Mouse (Mus musculus): ENCODE measurements around the gene Azin2. TPM values are rescaled to one million over a fixed set of nuclear protein-coding genes. Genes with fewer than 3 reads are reported as not detected.

Gene Azin2
- 25.9 and 28.3 TPM in 2 replicates for polyA plus RNA-seq (2012; rRNA removed)

DNA sequence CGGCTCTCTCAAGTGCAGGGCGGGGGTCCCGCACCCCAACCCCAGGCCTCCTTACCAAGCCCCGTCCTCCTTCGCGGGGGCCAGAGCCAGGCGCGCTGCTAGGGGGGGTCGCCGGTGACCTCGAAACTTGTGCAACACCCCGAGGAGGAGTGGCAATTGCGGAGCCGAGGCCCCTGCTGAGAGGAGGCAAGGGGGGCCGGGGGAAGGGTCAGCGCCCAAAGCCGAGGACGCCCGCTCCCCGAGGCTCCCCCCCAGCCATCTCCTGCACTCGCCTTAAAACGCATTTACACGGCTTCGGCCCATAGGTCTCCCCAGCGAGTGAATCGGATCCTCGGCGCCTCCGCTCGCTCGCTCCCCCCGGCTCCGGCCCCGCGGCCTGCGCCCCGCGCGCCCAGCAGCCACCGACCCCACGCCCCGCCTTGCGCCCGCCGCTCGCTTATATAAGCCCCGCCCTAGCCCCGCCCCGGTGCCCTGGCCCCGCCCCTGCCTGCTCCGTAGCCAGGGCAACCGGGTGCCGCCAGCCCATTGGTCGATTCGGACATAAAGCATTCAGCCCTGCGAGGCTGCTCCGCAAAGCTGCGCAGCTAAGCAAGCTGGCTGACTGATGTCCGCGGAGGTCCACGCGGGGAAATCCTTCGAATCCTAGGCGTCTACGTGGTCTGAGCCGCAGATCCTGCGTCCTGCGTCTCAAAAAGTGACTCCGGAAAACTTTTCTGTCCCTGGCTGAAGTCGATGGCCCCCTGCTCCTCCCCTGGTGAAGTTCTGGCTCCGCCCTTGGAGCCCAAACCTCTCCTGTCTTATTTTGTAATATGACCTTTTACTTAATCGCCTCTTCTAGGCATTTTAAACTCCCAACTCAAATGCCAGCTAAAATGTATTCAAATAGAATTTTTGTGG is at the start of gene Azin2:
Azin2 (minus strand) TSS at position 414 of the 897 bp plus-strand sequence.
- DNase-seq (ENCODE audit: low read depth), result no peak

DNA sequence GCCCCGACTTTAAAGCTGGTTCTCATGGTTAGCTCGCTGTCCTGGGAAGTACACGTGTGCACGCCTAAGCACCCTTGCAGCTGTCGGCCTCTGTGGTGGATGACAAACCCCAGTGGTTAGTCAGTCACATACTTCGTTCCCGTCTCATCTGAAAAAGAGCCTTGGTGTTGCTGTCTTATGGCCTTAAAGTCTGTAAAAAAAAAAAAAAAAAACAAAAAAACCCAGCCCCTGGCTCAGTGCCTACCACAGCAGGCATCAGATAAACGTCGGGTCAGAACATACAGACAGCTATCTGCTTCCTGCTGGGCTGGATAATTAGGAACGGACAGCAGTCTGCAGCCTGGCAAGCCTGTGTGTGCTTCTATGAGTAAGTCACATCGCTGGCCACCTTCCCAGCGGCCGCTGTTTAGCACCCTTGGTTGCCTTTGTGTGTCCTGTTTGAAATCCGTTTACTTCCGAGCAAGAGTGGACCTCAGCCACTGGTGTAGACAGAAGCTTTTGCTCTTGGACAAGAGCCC is 49.4 kb upstream of the Azin2 start:
- DNase-seq (ENCODE audit: low read depth), result no peak

DNA sequence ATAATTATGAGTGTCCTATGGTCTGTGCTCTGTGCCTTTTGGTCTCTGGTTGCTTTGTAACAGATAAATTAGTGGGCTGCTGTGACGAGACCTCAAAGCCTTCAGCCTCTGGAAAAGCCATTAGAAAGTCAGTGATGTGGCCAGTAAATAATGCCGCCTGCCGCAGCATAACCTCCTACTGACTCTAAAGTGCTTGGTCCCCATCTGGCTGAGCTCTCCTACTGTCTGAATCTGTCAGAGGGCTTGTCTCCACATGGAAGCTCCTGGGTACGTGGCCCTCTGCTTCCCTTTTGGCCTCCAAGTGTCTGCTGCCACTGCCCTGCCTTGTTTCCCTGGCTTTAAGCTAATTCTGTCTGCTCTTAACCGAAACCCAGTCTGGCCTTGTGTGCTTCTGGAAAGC is 47.3 kb upstream of the Azin2 start:
- DNase-seq (ENCODE audit: low read depth), result no peak

DNA sequence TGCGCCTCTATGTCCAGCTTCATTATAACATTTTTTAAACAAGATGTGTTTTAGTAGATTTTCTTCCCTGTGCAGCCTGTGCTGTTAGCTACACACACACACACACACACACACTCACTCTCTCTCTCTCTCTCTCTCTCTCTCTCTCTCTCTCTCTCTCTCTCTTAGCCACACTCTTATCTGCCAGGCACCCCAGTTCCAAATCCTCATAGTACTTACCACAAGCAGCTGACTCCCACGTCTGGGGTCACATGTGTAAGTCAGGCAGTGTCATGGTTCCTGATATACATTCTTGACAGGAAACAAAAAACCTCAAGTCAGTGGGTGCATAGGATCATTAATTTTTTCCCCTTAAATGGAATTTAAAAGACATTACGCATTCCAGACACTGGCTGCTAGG is 46.4 kb upstream of the Azin2 start:
- DNase-seq (ENCODE audit: low read depth), result no peak

DNA sequence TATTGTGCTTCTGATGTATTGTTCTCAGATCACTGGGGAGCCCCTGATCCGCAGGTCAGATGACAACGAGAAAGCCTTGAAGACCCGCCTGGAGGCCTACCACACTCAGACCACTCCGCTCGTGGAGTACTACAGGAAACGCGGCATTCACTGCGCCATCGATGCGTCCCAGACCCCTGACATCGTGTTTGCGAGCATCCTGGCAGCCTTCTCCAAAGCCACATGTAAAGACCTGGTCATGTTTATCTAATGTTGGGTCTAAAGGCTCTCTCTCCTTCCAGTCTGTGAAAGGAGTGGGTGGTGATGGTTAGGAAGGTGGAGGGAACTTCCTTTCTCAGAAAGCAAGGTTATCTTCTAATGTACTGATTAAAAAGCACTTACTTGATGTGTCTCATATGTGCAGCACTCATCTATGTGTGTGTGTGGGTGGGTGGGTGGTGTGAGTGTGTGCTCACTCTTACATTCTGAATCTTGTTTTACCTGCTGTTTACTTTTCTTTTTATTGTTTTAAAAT is 45.8 kb upstream of the Azin2 start:
- no peak for DNase-seq (ENCODE audit: low read depth)

DNA sequence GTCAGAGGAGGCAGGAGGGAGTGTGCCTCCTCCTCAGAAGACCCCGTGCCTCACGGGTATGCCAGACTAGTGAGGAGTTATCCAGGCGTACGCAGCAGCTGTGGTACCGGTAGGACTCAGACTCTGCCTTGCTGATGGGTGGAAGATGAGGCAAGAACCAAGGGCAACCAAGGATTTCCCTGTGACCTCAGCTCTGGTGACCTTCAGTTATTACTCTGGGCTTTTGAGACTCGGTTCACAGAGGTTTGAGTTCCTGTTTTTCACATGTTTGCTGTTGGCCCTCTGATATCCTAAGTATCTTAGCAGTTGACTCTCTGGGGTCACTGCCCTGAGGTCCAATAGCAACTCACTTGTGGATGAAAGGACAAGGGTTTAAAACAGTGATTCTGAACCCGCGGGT is 41.5 kb upstream of the Azin2 start:
- no peak for DNase-seq (ENCODE audit: low read depth)

DNA sequence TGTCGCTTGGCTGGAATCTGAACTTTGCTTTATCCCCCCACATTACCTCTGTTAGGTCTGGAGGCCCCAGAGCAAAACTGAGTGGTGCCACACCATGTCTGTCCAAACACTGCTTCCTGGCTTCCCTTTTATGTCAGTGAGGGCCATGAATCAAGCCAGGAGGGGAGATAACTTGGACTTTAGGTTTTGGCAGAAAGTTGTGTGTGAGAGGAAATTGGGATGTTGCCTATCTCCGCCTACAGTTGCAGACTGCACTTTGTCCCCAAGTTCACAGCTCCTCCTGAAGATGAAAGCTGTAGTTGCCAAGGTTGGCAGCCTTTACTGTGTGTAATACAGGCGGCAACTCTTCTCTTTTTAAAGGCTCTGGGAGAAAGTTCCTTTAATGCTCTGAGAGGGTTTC is 38.5 kb upstream of the Azin2 start:
- DNase-seq (ENCODE audit: low read depth), result no peak

DNA sequence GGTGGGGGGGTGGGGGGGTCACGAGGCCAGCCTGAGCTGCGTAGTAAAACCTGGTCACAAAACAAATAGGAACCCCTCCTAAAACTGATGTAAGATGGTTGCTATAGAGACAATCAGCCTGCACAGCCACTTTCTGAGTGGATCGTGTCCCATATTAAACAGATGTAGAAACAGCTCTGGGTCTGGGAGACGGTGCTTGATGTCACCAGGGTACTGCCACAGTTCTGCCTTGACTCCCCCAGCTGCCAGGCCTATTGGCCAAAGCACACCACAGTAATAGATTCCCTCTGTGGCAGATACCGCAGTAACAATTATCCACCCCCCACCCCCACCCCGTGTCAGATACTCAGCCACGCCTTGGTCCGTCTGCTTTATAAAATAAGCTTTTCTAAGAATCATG is 36.2 kb upstream of the Azin2 start:
- DNase-seq (ENCODE audit: low read depth), result no peak

DNA sequence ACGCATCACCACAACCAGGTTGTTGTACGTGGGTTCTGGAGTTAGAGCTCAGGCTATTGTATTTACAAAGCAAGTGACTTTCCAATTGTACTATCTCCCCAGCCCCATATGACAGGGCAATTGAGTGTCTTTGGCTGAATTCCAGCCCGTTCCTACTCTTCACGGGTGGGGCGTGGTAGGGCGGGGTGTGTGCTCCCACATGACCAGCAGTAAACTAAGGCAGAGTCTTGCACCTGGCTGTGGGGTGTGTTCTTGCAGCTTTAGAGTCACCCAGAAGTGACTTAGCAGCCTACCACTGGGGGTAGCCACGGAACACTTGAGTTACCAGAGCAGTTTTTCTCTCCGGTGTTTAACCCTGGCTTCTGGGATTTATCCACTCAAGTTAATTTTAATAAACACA is 35.0 kb upstream of the Azin2 start:
- no peak for DNase-seq (ENCODE audit: low read depth)

DNA sequence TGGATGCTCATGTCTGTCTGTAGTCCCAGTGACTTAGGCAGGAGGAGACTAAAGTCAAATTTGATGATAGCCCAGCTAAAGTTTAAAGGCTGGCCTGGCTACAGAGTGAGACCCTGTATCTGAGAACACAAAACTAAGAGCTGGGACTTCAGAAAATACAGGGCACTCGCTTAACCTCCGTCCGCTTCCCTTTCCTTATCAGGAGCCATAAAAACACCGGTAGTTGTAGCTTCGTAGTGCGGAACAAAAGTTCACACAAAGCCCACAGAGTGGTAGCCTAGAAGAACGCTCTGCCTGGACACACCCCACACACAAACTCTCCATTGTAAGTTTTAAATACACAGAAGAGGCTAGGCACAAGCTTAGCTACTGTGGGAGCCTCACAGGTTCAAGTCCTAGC is 33.0 kb upstream of the Azin2 start:
- no peak for DNase-seq (ENCODE audit: low read depth)

DNA sequence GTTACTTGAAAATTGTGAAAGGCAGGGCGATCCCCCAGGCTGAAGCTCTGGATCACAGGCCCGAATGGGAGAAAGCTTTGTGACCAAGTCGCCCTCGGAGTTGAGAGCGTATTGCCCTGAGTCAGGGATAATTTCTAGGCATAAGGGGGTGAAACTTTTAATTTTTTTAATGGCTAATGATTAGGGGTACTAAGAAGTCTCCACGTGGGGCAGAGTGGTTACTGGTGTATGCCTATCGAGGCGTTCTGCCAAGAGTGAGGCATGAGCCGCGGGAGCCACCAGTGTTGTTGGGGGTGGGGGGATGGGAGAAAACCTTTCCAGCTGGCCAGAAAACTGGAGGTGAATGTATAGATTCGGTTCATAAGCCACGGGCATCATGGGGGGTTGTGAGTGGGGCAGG is 31.4 kb upstream of the Azin2 start:
- DNase-seq (ENCODE audit: low read depth), result no peak

DNA sequence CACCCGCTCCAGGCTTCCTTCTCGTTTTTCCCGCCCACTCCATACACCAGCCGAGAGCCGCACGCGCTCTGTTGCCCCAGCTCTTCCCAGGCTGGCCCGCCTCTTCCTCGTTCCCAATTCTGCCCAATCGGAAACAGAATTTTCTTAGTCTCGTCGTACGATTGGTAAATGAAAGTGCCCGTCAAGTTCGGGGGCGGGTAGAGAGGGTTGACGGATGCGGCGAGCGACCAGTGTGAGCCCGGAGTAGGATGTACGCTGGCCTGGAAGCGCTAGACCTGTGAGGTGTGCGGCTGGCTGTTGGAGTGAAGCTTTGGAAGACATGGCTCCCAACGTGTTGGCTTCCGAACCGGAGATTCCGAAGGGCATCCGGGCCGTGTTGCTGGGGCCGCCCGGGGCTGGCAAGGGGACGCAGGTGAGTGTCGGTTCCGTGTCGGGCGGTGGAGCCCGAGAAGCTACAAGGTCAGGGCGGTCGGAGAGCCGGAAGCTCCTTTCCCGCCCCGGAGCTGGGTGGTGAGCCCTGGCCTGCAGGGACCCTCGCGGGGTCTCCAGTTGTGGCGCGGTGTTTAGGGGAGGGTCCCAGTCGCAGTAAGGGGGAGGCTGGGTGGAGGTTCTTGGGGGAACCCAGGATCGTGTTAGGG is 30.9 kb upstream of the Azin2 start:
- DNase-seq (ENCODE audit: low read depth), result peak; percentile 97

DNA sequence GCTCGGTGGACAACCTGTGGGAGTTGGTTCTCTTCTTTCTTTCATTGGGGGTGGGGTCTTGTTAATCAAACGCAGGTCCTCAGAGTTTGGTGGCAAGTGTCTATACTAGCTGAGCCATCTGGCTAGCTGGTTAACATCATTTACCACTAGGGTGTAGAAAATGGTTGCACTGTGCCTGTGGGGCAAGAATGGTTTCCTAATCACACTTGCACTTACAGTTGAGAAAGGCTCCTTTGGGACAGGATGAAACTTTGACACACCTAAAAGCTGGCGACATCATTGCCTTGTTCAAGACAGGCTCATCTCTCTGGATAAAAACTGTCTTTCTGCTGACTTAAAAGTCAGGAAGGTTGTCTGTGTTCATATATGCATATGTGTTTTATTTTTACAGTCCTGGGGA is 29.9 kb upstream of the Azin2 start:
- no peak for DNase-seq (ENCODE audit: low read depth)

DNA sequence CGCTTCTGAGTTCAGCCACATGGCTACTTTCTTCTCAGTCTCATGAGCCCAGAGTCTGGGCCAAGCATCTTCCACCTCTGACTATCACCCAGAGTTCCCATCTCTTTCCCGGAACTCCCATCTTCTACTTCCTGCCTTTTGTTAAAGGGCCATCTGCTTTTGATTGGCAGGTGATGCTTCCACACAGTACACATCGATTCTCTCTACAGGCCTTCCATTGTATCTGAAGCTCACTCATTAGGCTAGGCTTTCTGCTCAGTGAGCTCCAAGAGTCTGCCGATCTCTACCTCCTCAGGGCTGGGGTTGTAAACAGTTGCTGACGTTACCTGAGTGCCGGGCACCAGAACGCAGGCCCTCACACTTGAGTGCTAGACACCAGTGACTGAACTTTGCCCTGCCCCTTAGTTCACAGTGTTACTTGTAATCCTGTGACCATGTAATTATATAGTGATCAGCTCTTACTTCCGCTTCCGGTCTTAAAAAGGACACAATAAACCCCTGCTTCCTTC is 29.3 kb upstream of the Azin2 start, which contains the start of gene Ak2:
Ak2 (plus strand) TSS at position 459 of the 509 bp plus-strand sequence.
- no peak for DNase-seq (ENCODE audit: low read depth)

DNA sequence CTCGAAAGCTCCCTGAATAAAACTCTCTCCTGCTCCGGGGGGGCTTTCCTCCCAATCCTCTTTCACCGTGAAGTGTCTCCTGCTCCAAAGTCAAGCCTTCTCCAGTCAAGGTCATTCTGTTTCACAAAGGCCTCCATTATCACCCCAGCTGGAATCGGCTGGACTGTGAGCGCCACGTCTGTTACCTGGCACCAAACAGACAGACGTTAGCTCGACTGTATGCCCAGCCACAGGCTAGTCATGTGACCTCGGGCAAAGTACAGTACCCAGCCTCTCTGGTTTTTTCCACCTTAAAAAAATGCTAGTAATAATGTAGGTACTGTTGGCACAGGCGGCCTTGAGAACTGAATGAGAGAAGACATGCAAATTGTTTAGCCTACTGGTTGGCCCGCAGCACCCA is 27.4 kb upstream of the Azin2 start:
- no peak for DNase-seq (ENCODE audit: low read depth)

DNA sequence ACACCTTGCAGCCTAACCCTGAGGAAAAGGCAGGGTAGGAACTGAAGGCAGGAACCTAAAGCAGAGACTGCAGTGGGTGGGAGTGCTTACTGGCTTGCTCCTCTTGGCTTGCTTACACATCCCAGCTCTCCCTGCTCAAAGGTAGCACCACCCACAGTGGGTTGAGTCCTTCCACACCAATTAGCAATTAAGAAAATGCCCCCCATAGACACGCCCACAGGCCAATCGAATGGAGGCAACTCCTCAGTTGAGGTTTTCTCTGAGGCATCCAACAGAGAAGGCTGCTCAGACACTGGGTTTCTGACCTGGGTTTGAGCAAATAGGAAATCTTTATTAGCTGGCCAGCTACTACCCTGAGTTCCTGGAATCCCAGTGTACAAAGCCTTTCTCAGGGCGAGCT is 26.7 kb upstream of the Azin2 start:
- no peak for DNase-seq (ENCODE audit: low read depth)

DNA sequence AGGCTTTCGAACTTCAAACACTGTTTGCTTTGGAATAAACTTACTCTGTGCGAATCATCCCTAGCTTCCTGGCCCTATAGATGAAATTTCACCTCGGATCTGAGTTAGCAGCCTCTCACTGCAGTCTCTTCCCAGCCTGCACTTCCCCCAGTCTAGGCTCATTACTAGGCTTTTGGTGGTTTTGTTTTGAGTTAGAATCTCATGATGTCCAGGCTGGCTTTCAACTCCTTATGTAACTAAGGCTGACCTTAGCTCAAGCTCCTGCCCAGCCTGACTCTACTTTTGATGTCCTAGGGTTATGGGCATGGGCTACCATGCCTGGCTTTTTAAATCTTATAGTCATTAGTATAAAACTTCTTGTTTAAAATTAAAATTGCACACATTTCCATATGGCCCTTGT is 22.4 kb upstream of the Azin2 start:
- DNase-seq (ENCODE audit: low read depth), result no peak

DNA sequence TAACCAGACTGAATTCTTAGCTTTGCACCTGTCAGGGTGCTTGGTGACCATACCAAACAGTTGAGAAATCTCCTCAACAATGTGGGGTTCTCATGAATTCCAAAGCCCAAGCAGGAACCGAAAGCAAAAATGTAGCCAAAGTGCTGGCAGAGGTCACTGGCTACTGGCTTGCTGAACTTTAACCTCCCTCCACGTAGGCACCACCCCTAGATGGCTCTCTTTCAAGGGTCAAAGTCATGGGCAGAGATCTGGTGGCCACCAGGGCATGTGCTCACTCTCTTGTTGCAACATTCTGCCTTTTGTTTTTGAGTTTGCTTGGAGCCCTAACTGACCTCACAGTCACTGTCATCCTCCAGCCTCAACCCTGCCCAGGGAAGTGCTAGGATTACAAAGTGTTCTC is 21.4 kb upstream of the Azin2 start:
- DNase-seq (ENCODE audit: low read depth), result no peak

DNA sequence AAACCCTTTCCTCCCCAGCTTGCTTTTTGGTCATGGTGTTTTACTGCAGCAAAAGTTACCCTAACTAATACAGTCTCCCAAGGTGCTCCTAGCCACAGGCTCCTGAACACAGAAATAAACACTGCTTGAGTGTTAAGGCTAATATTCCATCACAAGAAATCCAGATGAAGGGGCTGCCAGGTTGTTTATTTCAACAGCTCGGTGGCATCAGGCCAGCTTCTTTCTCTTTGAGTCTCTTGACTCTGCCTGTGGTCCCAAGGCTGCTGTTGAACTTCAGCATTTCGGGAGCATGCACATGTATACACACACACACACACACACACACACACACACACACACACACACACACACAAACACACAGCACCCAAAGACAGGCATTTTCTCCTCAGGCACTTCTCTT is 20.9 kb upstream of the Azin2 start:
- DNase-seq (ENCODE audit: low read depth), result no peak

DNA sequence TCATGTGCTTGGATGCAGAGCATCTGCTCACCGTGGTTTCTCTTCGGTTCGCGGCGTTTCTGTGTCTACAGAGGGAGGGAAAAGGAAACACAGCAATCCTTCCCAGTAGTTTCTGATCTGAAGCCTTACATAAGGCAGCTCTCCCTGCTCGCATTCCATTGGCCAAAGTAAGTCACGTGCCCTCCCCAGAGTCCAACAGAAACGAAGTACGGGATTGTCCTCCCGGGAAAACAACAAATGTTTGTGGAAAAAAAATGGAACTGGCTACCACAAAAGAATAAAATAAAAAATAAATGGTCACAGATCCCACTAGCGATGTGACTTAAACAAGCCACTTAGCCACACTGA is 19.6 kb upstream of the Azin2 start:
- DNase-seq (ENCODE audit: low read depth), result no peak

DNA sequence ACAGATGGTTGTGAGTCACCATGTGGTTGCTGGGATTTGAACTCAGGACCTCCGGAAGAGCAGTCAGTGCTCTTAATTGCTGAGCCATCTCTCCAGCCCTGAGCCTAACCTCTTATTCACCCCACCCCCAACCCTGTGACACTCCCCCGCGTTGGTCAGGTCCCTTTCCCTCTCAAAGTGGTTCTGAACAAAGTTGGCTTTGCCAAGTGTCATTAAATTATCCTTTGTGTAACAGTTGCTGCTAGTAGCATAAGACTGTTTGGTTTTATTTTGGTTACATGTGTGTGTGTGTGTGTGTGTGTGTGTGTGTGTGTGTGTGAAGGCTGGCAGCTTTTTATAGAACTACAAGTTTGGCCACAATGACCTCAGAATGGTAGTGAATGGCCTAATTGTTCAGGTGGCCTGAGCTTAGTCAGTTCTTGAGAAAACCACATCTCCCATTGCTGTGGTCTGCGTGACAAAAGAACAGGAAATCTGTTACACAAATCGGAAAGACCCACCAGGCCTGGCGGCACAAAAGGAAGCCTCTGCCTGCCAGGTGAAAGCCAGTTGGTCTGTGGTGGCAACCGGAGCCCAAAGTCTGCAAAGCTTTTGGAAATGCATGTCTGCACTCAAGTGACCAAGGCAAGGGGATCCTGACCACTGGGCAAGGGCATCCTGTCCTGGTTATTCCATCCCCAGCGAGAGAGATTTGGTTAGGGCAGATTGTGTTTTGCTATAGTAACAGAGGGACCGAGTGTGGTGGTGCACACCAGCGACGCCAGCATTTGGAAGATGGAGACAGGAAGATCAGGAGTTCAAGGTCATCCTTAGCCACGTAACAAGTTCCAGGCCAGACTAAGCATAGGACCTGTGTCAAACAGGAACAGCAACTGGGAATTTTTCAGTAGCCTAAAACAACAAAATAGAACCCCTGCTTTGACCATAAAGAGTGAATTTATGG is 18.9 kb upstream of the Azin2 start:
- no peak for DNase-seq (ENCODE audit: low read depth)

DNA sequence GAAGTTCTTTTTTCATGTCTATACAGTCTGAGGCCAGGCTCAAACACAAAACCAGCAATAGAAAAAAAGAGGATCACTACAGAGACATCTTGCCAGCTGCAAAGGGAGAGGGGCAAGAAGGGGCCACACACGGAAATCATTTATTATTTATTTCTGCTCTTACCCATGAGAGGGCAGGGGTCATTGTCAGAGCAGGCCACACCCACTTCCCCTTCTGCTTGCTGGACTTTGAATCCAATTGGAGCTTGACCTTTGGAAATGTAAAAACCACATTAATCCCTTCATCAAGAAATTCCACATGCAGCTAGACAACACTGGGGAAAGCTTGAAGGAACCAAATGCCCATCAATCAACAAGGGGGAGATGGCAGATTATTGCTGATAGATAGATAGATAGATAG is 16.4 kb upstream of the Azin2 start:
- DNase-seq (ENCODE audit: low read depth), result no peak
